Mouse (Mus musculus) MEL (cell line): ENCODE measurements around the gene Mecom. TPM values are rescaled to one million over a fixed set of nuclear protein-coding genes. Genes with fewer than 3 reads are reported as not detected.

Experiments
- DNase-seq: peaks from one replicate; pipeline ENCODE4 v3.0.0; 2011; ENCODE audit warnings: low read depth, low spot score
- H3K27ac ChIP-seq: 2 replicates; pipeline ENCODE4 v1.5.1; 2012; ENCODE audit warnings: low read depth, mild to moderate bottlenecking, control low read depth, low read length, moderate library complexity; ENCODE audit not compliant: control insufficient read depth
- H3K27me3 ChIP-seq, 2 experiments: fragments of 150-350 bp in 1 of 2; sonication (generic) in 1 of 2; 2 replicates each; pipeline ENCODE4 v1.6.1; 2012; ENCODE audit warnings: low read length in 2 of 2, mild to moderate bottlenecking in 2 of 2, improper control_type of control experiment in 1 of 2, moderate library complexity in 1 of 2; ENCODE audit not compliant: insufficient read depth in 2 of 2, control insufficient read depth in 1 of 2
- H3K36me3 ChIP-seq, 2 experiments: 2 replicates each; pipeline ENCODE4 v1.6.1; 2012 to 2014; ENCODE audit warnings: low read length in 2 of 2, improper control_type of control experiment in 1 of 2, inconsistent platforms in 1 of 2, mild to moderate bottlenecking in 1 of 2; ENCODE audit not compliant: insufficient read depth in 2 of 2, control insufficient read depth in 1 of 2
- H3K4me1 ChIP-seq, 2 experiments: fragments of 150-350 bp in 1 of 2; sonication (generic) in 1 of 2; 2 replicates each; pipeline ENCODE4 v1.6.1; 2012; ENCODE audit warnings: low read length in 2 of 2, improper control_type of control experiment in 1 of 2, mild to moderate bottlenecking in 1 of 2; ENCODE audit not compliant: insufficient read depth in 2 of 2, control insufficient read depth in 1 of 2
- H3K4me3 ChIP-seq, 2 experiments: fragments of 150-350 bp in 1 of 2; sonication (generic) in 1 of 2; 2 replicates each; pipeline ENCODE4 v1.5.1; 2012; ENCODE audit warnings: low read depth in 2 of 2, low read length in 2 of 2, mild to moderate bottlenecking in 2 of 2, moderate library complexity in 2 of 2, control low read depth in 1 of 2, improper control_type of control experiment in 1 of 2; ENCODE audit not compliant: control insufficient read depth in 1 of 2, insufficient read depth in 1 of 2
- H3K79me2 ChIP-seq: 2 replicates; pipeline ENCODE4 v1.6.1; 2012; ENCODE audit warnings: mild to moderate bottlenecking, low read length, moderate library complexity; ENCODE audit not compliant: control insufficient read depth, poor library complexity, insufficient read depth
- H3K9ac ChIP-seq: 2 replicates; pipeline ENCODE4 v1.6.1; 2012; ENCODE audit warnings: low read depth, mild to moderate bottlenecking, control low read depth, low read length, moderate library complexity; ENCODE audit not compliant: control insufficient read depth, poor library complexity, severe bottlenecking
- H3K9me3 ChIP-seq: fragments of 150-350 bp; sonication (generic); replicated peaks from 2 replicates; pipeline ENCODE4 v1.6.1; 2012; ENCODE audit warnings: mild to moderate bottlenecking, low read length, improper control_type of control experiment, moderate library complexity; ENCODE audit not compliant: insufficient read depth
- BHLHE40 ChIP-seq: IDR thresholded peaks from 2 replicates; pipeline ENCODE4 v1.6.1; 2012; ENCODE audit warnings: low read depth, mild to moderate bottlenecking, inconsistent platforms, low read length, improper control_type of control experiment, borderline replicate concordance
- CHD1 ChIP-seq: IDR thresholded peaks from 2 replicates; pipeline ENCODE4 v1.6.1; 2012; ENCODE audit warnings: low read depth, mild to moderate bottlenecking, inconsistent platforms, low read length, improper control_type of control experiment
- CHD2 ChIP-seq: IDR thresholded peaks from 2 replicates; pipeline ENCODE4 v1.6.1; 2011; ENCODE audit warnings: low read length, improper control_type of control experiment
- CTCF ChIP-seq, 3 experiments: IDR thresholded peaks in 2 of 3; conservative IDR thresholded peaks in 1 of 3; 2 replicates each; pipeline ENCODE4 v1.5.1; 2011 to 2012; ENCODE audit warnings: low read length in 3 of 3, low read depth in 2 of 3, mild to moderate bottlenecking in 2 of 3, improper control_type of control experiment in 1 of 3, inconsistent platforms in 1 of 3, mixed read lengths in 1 of 3, moderate library complexity in 1 of 3; ENCODE audit not compliant: control insufficient read depth in 1 of 3, insufficient read depth in 1 of 3, poor library complexity in 1 of 3, severe bottlenecking in 1 of 3
- EP300 ChIP-seq, 2 experiments: IDR thresholded peaks; 2 replicates each; pipeline ENCODE4 v1.6.1; 2011; ENCODE audit warnings: improper control_type of control experiment in 2 of 2, low read length in 2 of 2, low read depth in 1 of 2, mild to moderate bottlenecking in 1 of 2
- ETS1 ChIP-seq: IDR thresholded peaks from 2 replicates; pipeline ENCODE4 v1.6.1; 2012; ENCODE audit warnings: low read depth, mild to moderate bottlenecking, inconsistent platforms, low read length, improper control_type of control experiment, moderate library complexity
- GATA1 ChIP-seq: IDR thresholded peaks from 2 replicates; pipeline ENCODE4 v1.6.1; 2011; ENCODE audit warnings: low read depth, low read length, improper control_type of control experiment
- KAT2A ChIP-seq: conservative IDR thresholded peaks from 2 replicates; pipeline ENCODE4 v1.6.1; 2012; ENCODE audit warnings: low read depth, low read length, improper control_type of control experiment, inconsistent platforms
- NRF1 ChIP-seq: IDR thresholded peaks from 2 replicates; pipeline ENCODE4 v1.6.1; 2014; ENCODE audit warnings: low read depth, mild to moderate bottlenecking, inconsistent platforms, low read length, improper control_type of control experiment, moderate library complexity; ENCODE audit not compliant: poor library complexity, insufficient read depth, severe bottlenecking
- POLR2AphosphoS2 ChIP-seq: IDR thresholded peaks from 2 replicates; pipeline ENCODE4 v1.6.1; 2011; ENCODE audit warnings: low read length, improper control_type of control experiment
- USF2 ChIP-seq, 2 experiments: IDR thresholded peaks; 2 replicates each; pipeline ENCODE4 v1.6.1; 2011 to 2012; ENCODE audit warnings: improper control_type of control experiment in 2 of 2, low read length in 2 of 2, borderline replicate concordance in 1 of 2, inconsistent platforms in 1 of 2, low read depth in 1 of 2, mild to moderate bottlenecking in 1 of 2; ENCODE audit not compliant: insufficient read depth in 1 of 2
- ZC3H11A ChIP-seq: IDR thresholded peaks from 2 replicates; pipeline ENCODE4 v1.6.1; 2012; ENCODE audit warnings: low read depth, mild to moderate bottlenecking, inconsistent platforms, low read length, improper control_type of control experiment
- ZMIZ1 ChIP-seq: IDR thresholded peaks from 2 replicates; pipeline ENCODE4 v1.6.1; 2012; ENCODE audit warnings: low read depth, mild to moderate bottlenecking, inconsistent platforms, low read length, improper control_type of control experiment, moderate library complexity
- polyA plus RNA-seq, 2 experiments: library from polyadenylated mRNA; stranded (reverse) in 1 of 2; unstranded in 1 of 2; fragments of >175 nt in 1 of 2; fragments of >200 nt in 1 of 2; gene quantifications; 2 replicates each; pipeline versions ENCODE4 v1.2.1 to v1.2.4; 2012; ENCODE audit warnings: low replicate concordance in 2 of 2, low read depth in 1 of 2; ENCODE audit not compliant: insufficient read length in 2 of 2, insufficient read depth in 1 of 2, missing spikeins in 1 of 2
- total RNA-seq: library from RNA; depleted of rRNA; stranded (reverse); fragments of 300-350 nt; gene quantifications from 2 replicates; pipeline ENCODE4 v1.2.3, GENCODE M21; 2012

Mecom gene
- total and polyA plus RNA-seq, 3 experiments: 0.04 TPM; not detected in 2

- Histone ChIP-seq H3K27ac (no peak overlapping the region), H3K9ac (no peak overlapping the region), H3K27me3 (no peaks in the 10 kb centered on the region), H3K4me3 (no peak overlapping the region), H3K79me2 (no peaks in the 10 kb centered on the region), H3K9me3 (no peaks in the 10 kb centered on the region), H3K36me3 (no peaks in the 10 kb centered on the region), H3K4me1 (no peaks in the 10 kb centered on the region)
- no peak for DNase-seq
- TF ChIP-seq BHLHE40 (no peak), CHD2 (no peak), EP300 (IDR thresholded peaks at IDR 0.05; ENCODE audit: low read depth in 1 of 2, low read length in 2 of 2) (no peak), NRF1 (no peak), CTCF (IDR thresholded peaks at IDR 0.05 in 2 of 3, conservative IDR thresholded peaks at IDR 0.05 in 1 of 3; ENCODE audit: control insufficient read depth in 1 of 3, insufficient read depth in 1 of 3, low read depth in 2 of 3, low read length in 3 of 3, poor library complexity in 1 of 3, severe bottlenecking in 1 of 3) (no peak), POLR2AphosphoS2 (no peak), CHD1 (no peak), ETS1 (no peak), ZC3H11A (no peak), KAT2A (no peak), ZMIZ1 (no peak)
Measured at GRCm38 (mm10) chr3:30507576-30508295, 40.1 kb downstream of the Mecom start.

GRCm38 (mm10) chr3:30507028-30507575 is 40.7 kb downstream of the Mecom start:
- TF ChIP-seq POLR2AphosphoS2 (no peak), USF2 (IDR thresholded peaks at IDR 0.05; ENCODE audit: borderline replicate concordance in 1 of 2, insufficient read depth in 1 of 2, low read depth in 1 of 2, low read length in 2 of 2) (no peak), GATA1 (no peak)
- no peak for DNase-seq
- no peaks in the 10 kb centered on the region for H3K9me3 ChIP-seq
- no peaks in the 10 kb centered on the region for H3K36me3 ChIP-seq
- no peaks in the 10 kb centered on the region for H3K4me1 ChIP-seq
- no peaks in the 10 kb centered on the region for H3K79me2 ChIP-seq
- no peak overlapping the region for H3K4me3 ChIP-seq
- H3K27ac ChIP-seq: no peak overlapping the region
- H3K27me3 ChIP-seq: no peaks in the 10 kb centered on the region
- H3K9ac ChIP-seq: no peak overlapping the region
